In the genomic region with DNA sequence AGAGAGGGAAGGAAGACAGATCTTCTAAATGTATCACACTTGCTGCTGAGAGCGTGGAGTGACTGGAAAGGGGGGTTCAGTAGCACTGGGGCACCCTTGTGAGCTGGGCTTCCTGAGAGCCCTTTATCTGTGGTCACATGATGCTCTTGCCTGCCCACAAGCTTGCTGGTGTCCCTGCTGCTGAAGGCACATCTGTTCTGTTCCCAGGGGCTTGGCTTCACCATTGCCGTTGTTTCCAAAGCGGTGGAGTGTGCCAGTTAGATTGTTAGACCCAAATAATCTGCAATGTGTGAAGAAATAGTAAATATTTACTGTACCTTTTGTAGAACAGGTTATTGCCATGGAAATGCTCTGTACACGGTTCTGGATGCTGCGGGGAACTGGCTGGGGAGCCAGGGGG, we compare ENCODE assay signal across 10 mouse cellular contexts.
DNase-seq lines count a peak whose midpoint lies in the region; ATAC-seq and TF ChIP-seq lines count a peak whose summit lies in the region.
"Had no signal": no experiment of that assay in that cellular context is flagged by ENCODE, and none has a peak within 500 bp of the region (broad histone marks: within the 10 kb centered on the region; RNA-seq: fewer than 3 reads in every experiment).

No protein-coding gene starts in this region.

- no peaks in the 10 kb centered on the region for H3K36me3 ChIP-seq in forebrain, embryonic 13.5 days (ENCODE audit: poor library complexity, severe bottlenecking)
- no peaks in the 10 kb centered on the region for H3K36me3 ChIP-seq in thymus, adult 2 months (ENCODE audit: control insufficient read depth, insufficient read depth, low read length)
- H3K36me3 ChIP-seq: lung, embryonic 15.5 days had no signal

- no peak overlapping the region for H3K4me3 ChIP-seq in forebrain, embryonic 13.5 days
- no peak overlapping the region for H3K4me3 ChIP-seq in thymus, adult 2 months (ENCODE audit: control insufficient read depth, insufficient read depth, low read length)
- H3K4me3 ChIP-seq: erythroblast, embryonic 14.5 days; lung, embryonic 15.5 days had no signal

- H3K27me3 ChIP-seq in forebrain, embryonic 13.5 days, result no peaks in the 10 kb centered on the region
- no peaks in the 10 kb centered on the region for H3K27me3 ChIP-seq in thymus, adult 2 months (ENCODE audit: control insufficient read depth, insufficient read depth, low read length)
- H3K27me3 ChIP-seq: lung, embryonic 15.5 days had no signal

- H3K4me2 ChIP-seq in forebrain, embryonic 13.5 days, result no peak overlapping the region
- H3K4me2 ChIP-seq: lung, embryonic 15.5 days had no signal

- no peaks in the 10 kb centered on the region for H3K9me3 ChIP-seq in forebrain, embryonic 13.5 days (replicated peaks)
- H3K9me3 ChIP-seq: lung, embryonic 15.5 days had no signal

- peak; percentile 25 to 37 for DNase-seq in lung, adult 18-20 months
- no peak for DNase-seq in lung, postnatal 4 days
- DNase-seq in thymus, adult 2 months, result peak; percentile 61
- DNase-seq in gastrocnemius, postnatal 36 days, result no peak
- DNase-seq in heart, postnatal 14 days, result no peak
- DNase-seq in adrenal gland, postnatal 4 days (ENCODE audit: low spot score in 2 of 2), result no peak

- WGBS in forebrain, embryonic 13.5 days, result 38% methylated on average over 5 of the region's 5 CpGs
- WGBS in thymus, adult 2 months, result 14% methylated on average over 5 of the region's 5 CpGs

- H3K4me1 ChIP-seq in forebrain, embryonic 13.5 days, result peaks cover 28% of the 10 kb centered on the region
- H3K4me1 ChIP-seq in thymus, adult 2 months (replicated peaks; ENCODE audit: control insufficient read depth, insufficient read depth, low read length), result peaks cover 55% of the 10 kb centered on the region

- TF ChIP-seq POLR2A in thymus, adult 2 months (IDR thresholded peaks at IDR 0.05; ENCODE audit: control insufficient read depth, extremely low read depth, insufficient read depth, low read length, poor library complexity), result no peak

- intact Hi-C loops in gastrocnemius, postnatal 36 days (cut with DNase I), result no loop called here
- intact Hi-C loops in heart, postnatal 14 days (cut with DNase I), result no loop called here

- ATAC-seq in forebrain, embryonic 13.5 days, result peak; percentile 70; the same call in 1 of the 2 replicates
- ATAC-seq in megakaryocyte, adult 5-6 weeks (ENCODE audit: poor library complexity, severe bottlenecking), result peak; percentile 67

- H3K9ac ChIP-seq in forebrain, embryonic 13.5 days, result no peak overlapping the region
- H3K9ac ChIP-seq: lung, embryonic 15.5 days had no signal

- no peak for TF ChIP-seq CTCF in thymus, adult 2 months (IDR thresholded peaks at IDR 0.05; ENCODE audit: borderline replicate concordance, control insufficient read depth, extremely low read depth, insufficient read depth, low read length, poor library complexity)

- H3K27ac ChIP-seq in forebrain, embryonic 13.5 days, result peak overlapping the region; percentile 48
- H3K27ac ChIP-seq in thymus, adult 2 months (ENCODE audit: control insufficient read depth, insufficient read depth, low read length), result peak overlapping the region; percentile 78
- H3K27ac ChIP-seq: lung, embryonic 15.5 days had no signal

Comparison
In these comparisons a context has a peak if more than half of its experiments do, and no peak if none do; other contexts are left out.
1. DNase-seq: peak in lung, adult 18-20 months (2 of 2) and thymus, adult 2 months (single experiment); none in lung, postnatal 4 days (0 of 2), gastrocnemius, postnatal 36 days (0 of 2), heart, postnatal 14 days (0 of 2) and adrenal gland, postnatal 4 days (0 of 2).